Comparison of ENCODE assay signal across 15 mouse cellular contexts in the genomic region with DNA sequence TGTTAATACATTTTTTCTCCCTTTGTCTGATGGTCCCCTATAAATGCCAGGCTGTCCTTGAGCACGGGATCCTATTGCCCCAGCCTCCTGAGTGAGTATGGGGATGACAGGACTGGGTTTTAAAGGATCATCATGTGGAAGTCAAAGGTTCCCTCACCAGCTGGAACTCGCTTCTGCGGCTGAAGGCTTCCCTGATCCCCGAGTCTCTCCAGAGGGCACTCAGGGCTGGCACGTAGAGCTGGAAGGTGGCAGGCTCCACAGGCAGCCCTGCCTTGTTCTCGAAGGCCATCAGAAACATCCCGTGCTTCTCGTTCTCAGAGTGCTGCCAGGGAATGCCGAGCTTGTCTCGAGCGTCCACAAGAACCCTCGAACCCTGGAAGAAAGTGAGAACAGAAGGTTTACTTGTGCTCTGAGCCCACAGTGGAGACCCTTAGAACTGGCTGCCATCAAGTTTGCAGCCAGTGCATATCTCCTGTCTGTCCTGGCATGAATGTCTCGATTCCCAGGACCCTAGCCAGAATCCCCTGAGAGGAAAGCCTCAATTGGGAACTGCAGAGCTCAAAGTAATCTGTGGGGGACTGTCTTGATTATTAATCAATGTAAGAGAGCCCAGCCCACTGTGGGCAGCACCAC. TPM values are rescaled to one million over a fixed set of nuclear protein-coding genes. Genes with fewer than 3 reads are reported as not detected.
DNase-seq lines count a peak whose midpoint lies in the region; ATAC-seq and TF ChIP-seq lines count a peak whose summit lies in the region.
"Had no signal": no experiment of that assay in that cellular context is flagged by ENCODE, and none has a peak within 500 bp of the region (broad histone marks: within the 10 kb centered on the region; RNA-seq: fewer than 3 reads in every experiment).

No protein-coding gene starts in this region.

- TF ChIP-seq CTCF in brain, embryonic 14.5 days (IDR thresholded peaks at IDR 0.05; ENCODE audit: borderline replicate concordance, extremely low read depth, insufficient read depth, insufficient read length), result no peak

- no peak overlapping the region for H3K4me2 ChIP-seq in heart, embryonic 13.5 days
- H3K4me2 ChIP-seq in kidney, embryonic 15.5 days, result no peak overlapping the region
- H3K4me2 ChIP-seq: liver, embryonic 13.5 days; stomach, embryonic 15.5 days had no signal

- peak; percentile 38 for DNase-seq in adrenal gland, postnatal 10 days
- DNase-seq in adrenal gland, adult 18-20 months (ENCODE audit: low spot score in 2 of 2), result no peak
- DNase-seq in heart, embryonic 10.5 days (ENCODE audit: low spot score), result no peak
- no peak for DNase-seq in kidney, adult 9 months
- peak; percentile 19 for DNase-seq in brain, embryonic 14.5 days (ENCODE audit: low read depth)
- no peak for DNase-seq in right cerebral cortex, postnatal 25 days
- DNase-seq: cerebellum, adult 8-10 months; gastrocnemius, postnatal 10 days; left cerebral cortex, postnatal 4 days; liver, embryonic 13.5 days had no signal

- no peaks in the 10 kb centered on the region for H3K9me3 ChIP-seq in heart, embryonic 13.5 days
- no peaks in the 10 kb centered on the region for H3K9me3 ChIP-seq in heart, embryonic 10.5 days
- no peaks in the 10 kb centered on the region for H3K9me3 ChIP-seq in kidney, embryonic 15.5 days (replicated peaks)
- H3K9me3 ChIP-seq: liver, embryonic 13.5 days; megakaryocyte, embryonic 14.5 days; stomach, embryonic 15.5 days had no signal

- no peak for ATAC-seq in heart, embryonic 13.5 days (ENCODE audit: extremely low read depth, insufficient number of reproducible peaks, low FRiP score, low TSS enrichment)
- no peak for ATAC-seq in kidney, embryonic 15.5 days (replicated peaks; ENCODE audit: low FRiP score)

- H3K27ac ChIP-seq in heart, embryonic 13.5 days (replicated peaks), result 0 out of 2 replicates have a peak overlapping the region, but pooled peaks have one; percentile 50
- no peak overlapping the region for H3K27ac ChIP-seq in heart, embryonic 10.5 days
- H3K27ac ChIP-seq in kidney, embryonic 15.5 days, result peak overlapping the region; percentile 58; the same call in 1 of the 2 replicates
- H3K27ac ChIP-seq: liver, embryonic 13.5 days; stomach, embryonic 15.5 days had no signal

- no peaks in the 10 kb centered on the region for H3K27me3 ChIP-seq in heart, embryonic 13.5 days (replicated peaks)
- no peaks in the 10 kb centered on the region for H3K27me3 ChIP-seq in heart, embryonic 10.5 days (ENCODE audit: insufficient read depth, poor library complexity, severe bottlenecking)
- no peaks in the 10 kb centered on the region for H3K27me3 ChIP-seq in kidney, embryonic 15.5 days
- H3K27me3 ChIP-seq: CH12.LX; liver, embryonic 13.5 days; megakaryocyte, embryonic 14.5 days; stomach, embryonic 15.5 days had no signal

- 81% methylated on average over 13 of the region's 13 CpGs for WGBS in heart, embryonic 13.5 days
- 88% methylated on average over 13 of the region's 13 CpGs for WGBS in heart, embryonic 10.5 days
- 88% methylated on average over 13 of the region's 13 CpGs for WGBS in kidney, embryonic 15.5 days

- H3K9ac ChIP-seq in heart, embryonic 13.5 days, result no peak overlapping the region
- no peak overlapping the region for H3K9ac ChIP-seq in kidney, embryonic 15.5 days
- H3K9ac ChIP-seq: liver, embryonic 13.5 days; stomach, embryonic 15.5 days had no signal

- no peak for TF ChIP-seq POLR2A in brain, embryonic 14.5 days (IDR thresholded peaks at IDR 0.05; ENCODE audit: borderline replicate concordance, extremely low read depth, insufficient read depth, insufficient read length, poor library complexity, severe bottlenecking)

- H3K36me3 ChIP-seq in heart, embryonic 13.5 days, result peaks cover 62% of the 10 kb centered on the region
- peaks cover 49% of the 10 kb centered on the region for H3K36me3 ChIP-seq in heart, embryonic 10.5 days
- H3K36me3 ChIP-seq in kidney, embryonic 15.5 days, result peaks cover 53% of the 10 kb centered on the region

- H3K4me1 ChIP-seq in heart, embryonic 13.5 days, result peaks cover 61% of the 10 kb centered on the region
- H3K4me1 ChIP-seq in heart, embryonic 10.5 days, result peaks cover 37% of the 10 kb centered on the region
- H3K4me1 ChIP-seq in kidney, embryonic 15.5 days, result peaks cover 30% of the 10 kb centered on the region

- H3K4me3 ChIP-seq in heart, embryonic 13.5 days, result no peak overlapping the region
- no peak overlapping the region for H3K4me3 ChIP-seq in heart, embryonic 10.5 days
- H3K4me3 ChIP-seq in kidney, embryonic 15.5 days (replicated peaks), result no peak overlapping the region
- H3K4me3 ChIP-seq: liver, embryonic 13.5 days; megakaryocyte, embryonic 14.5 days; stomach, embryonic 15.5 days had no signal

RNA-seq across cellular contexts. Expression of gene Gna12, which starts 44.9 kb away (rescaled TPM):
- 100 to 1,000 TPM; 113 to 121 TPM for total RNA-seq in adrenal gland, postnatal 10 days (2021)
- total RNA-seq in adrenal gland, adult 18-20 months (2021), result 100 to 1,000 TPM; 106 to 124 TPM
- polyA plus RNA-seq in heart, embryonic 13.5 days (2015; fragmentation: Nextera tagmentation; extraction: Ambion mirVana), result 9.4 and 10.9 TPM in 2 replicates
- polyA plus RNA-seq in heart, embryonic 10.5 days (2016; fragmentation: Nextera tagmentation; extraction: Ambion mirVana), result 12.5 and 17.6 TPM in 2 replicates
- polyA plus RNA-seq in kidney, embryonic 15.5 days (2015; fragmentation: Nextera tagmentation; extraction: Ambion mirVana), result 15.9 and 16.1 TPM in 2 replicates
- 96.8 and 122 TPM in 2 replicates for polyA plus RNA-seq in brain, embryonic 14.5 days (2012; rRNA removed)

Comparison
In these comparisons a context has a peak if more than half of its experiments do, and no peak if none do; other contexts are left out.
1. DNase-seq: peak in adrenal gland, postnatal 10 days (single experiment) and brain, embryonic 14.5 days (single experiment); none in adrenal gland, adult 18-20 months (0 of 2), heart, embryonic 10.5 days (single experiment), kidney, adult 9 months (single experiment) and right cerebral cortex, postnatal 25 days (single experiment).